Mouse (Mus musculus): ENCODE data around the gene Mras. TPM values are rescaled to one million over a fixed set of nuclear protein-coding genes. Genes with fewer than 3 reads are reported as not detected.

Gene Mras
- total RNA-seq, 2 experiments from 2014 or later, result 4.8 to 6.8 TPM

Other genes with a start within 250 kb of the Mras start
- gene Faiml, start 200.1 kb downstream of the Mras start, total RNA-seq (2021), result not detected
- 1 to 10 TPM; 5.6 to 6.3 TPM for gene Cep70, start 194.0 kb downstream of the Mras start, total RNA-seq (2021)
- under 1 TPM; 0.29 to 0.61 TPM for gene Esyt3, start 78.8 kb downstream of the Mras start, total RNA-seq (2021)
- gene Nme9, start 14.1 kb upstream of the Mras start, total RNA-seq (2021), result not detected
- gene Armc8, start 131.5 kb upstream of the Mras start, total RNA-seq (2021), result 10 to 100 TPM; 21.2 to 22.1 TPM
- gene Dbr1, start 138.4 kb upstream of the Mras start, total RNA-seq (2021), result 1 to 10 TPM; 6.5 to 6.8 TPM
- gene A4gnt, start 175.1 kb upstream of the Mras start, total RNA-seq (2021), result not detected
- 1 to 10 TPM; 4.1 to 4.2 TPM for gene Dzip1l, start 192.1 kb upstream of the Mras start, total RNA-seq (2021)

Data from heart, postnatal 25 days (tissue).